Mouse (Mus musculus): Measurements from ENCODE around the gene Syn2.

GRCm38 (mm10) chr6:115312780-115313179 lies 178.1 kb downstream of the Syn2 start:
- TF ChIP-seq CTCF (IDR thresholded peaks at IDR 0.05; ENCODE audit: insufficient read depth, low read depth, low read length): no peak
- no peak for TF ChIP-seq POLR2A (IDR thresholded peaks at IDR 0.05; ENCODE audit: insufficient read depth, low read depth, low read length)

All from olfactory bulb, adult 2 months (tissue).